Mouse (Mus musculus) megakaryocyte, embryonic 14.5 days (primary cell): ENCODE measurements around the gene St6gal1.

Experiments
- FLI1 ChIP-seq: IDR thresholded peaks from 2 replicates; pipeline ENCODE4 v1.6.1; 2012; ENCODE audit warnings: low read length, inconsistent platforms, mixed read lengths
- GATA1 ChIP-seq: IDR thresholded peaks from 3 replicates; pipeline ENCODE4 v1.6.1; 2012; ENCODE audit warnings: mixed read lengths, low read length, inconsistent platforms, borderline replicate concordance

GRCm38 (mm10) chr16:23231168-23231567, 6.6 kb downstream of the St6gal1 start:
- TF ChIP-seq GATA1 (no peak), FLI1 (no peak)
